Mouse (Mus musculus) midbrain, postnatal 0 days (tissue): ENCODE measurements around the gene Galnt15. TPM values are rescaled to one million over a fixed set of nuclear protein-coding genes. Genes with fewer than 3 reads are reported as not detected.

Experiments
- ATAC-seq: fragments of 200-750 bp; cut with Nextera tagmentation; 2 replicates; pipeline ENCODE4 v1.8.0; 2017; ENCODE audit warnings: moderate number of reproducible peaks, mild to moderate bottlenecking, moderate TSS enrichment, moderate library complexity; ENCODE audit not compliant: low FRiP score
- DNase-seq: peaks from one replicate; pipeline ENCODE4 v3.0.0-alpha.2; 2015; ENCODE audit warnings: low spot score
- H3K27ac ChIP-seq: fragments of 300-500 bp; sonication (generic); 2 replicates; pipeline ENCODE4 v1.5.1; 2014; ENCODE audit warnings: low read depth, mild to moderate bottlenecking, low read length, mixed read lengths
- H3K27me3 ChIP-seq: fragments of 300-500 bp; sonication (generic); 2 replicates; pipeline ENCODE4 v1.6.1; 2014; ENCODE audit warnings: low read length, control low read depth, mixed read lengths; ENCODE audit not compliant: insufficient read depth
- H3K36me3 ChIP-seq: fragments of 300-500 bp; sonication (generic); 2 replicates; pipeline ENCODE4 v1.6.1; 2014; ENCODE audit warnings: low read length, control low read depth, mixed read lengths; ENCODE audit not compliant: insufficient read depth
- H3K4me1 ChIP-seq: fragments of 300-500 bp; sonication (generic); 2 replicates; pipeline ENCODE4 v1.6.1; 2014; ENCODE audit warnings: mild to moderate bottlenecking, control low read depth, antibody characterized with exemption, low read length, mixed read lengths; ENCODE audit not compliant: insufficient read depth
- H3K4me2 ChIP-seq: fragments of 300-500 bp; sonication (generic); 2 replicates; pipeline ENCODE4 v1.6.1; 2014; ENCODE audit warnings: low read depth, mild to moderate bottlenecking, low read length, mixed read lengths; ENCODE audit not compliant: poor library complexity, severe bottlenecking
- H3K4me3 ChIP-seq: fragments of 300-500 bp; sonication (generic); 2 replicates; pipeline ENCODE4 v1.5.1; 2014; ENCODE audit warnings: low read depth, mild to moderate bottlenecking, low read length, moderate library complexity
- H3K9ac ChIP-seq: fragments of 300-500 bp; sonication (generic); replicated peaks from 2 replicates; pipeline ENCODE4 v1.6.1; 2014; ENCODE audit warnings: mild to moderate bottlenecking, low read length, moderate library complexity, mixed read lengths; ENCODE audit not compliant: poor library complexity, severe bottlenecking
- H3K9me3 ChIP-seq: fragments of 300-500 bp; sonication (generic); 2 replicates; pipeline ENCODE4 v1.6.1; 2016; ENCODE audit warnings: low read length, control low read depth
- CTCF ChIP-seq: IDR thresholded peaks from 2 replicates; pipeline ENCODE4 v1.5.1; 2016; ENCODE audit warnings: antibody characterized with exemption, mild to moderate bottlenecking
- WGBS: fragments of 180-500 bp; shearing (Covaris S2); extraction: QIAGEN DNeasy Blood & Tissue Kit; methylation state at CpG from one replicate; pipeline ENCODE4 v1.1.7; 2014; 5-methylcytosine and 5-hydroxymethylcytosine counted together
- polyA plus RNA-seq: library from polyadenylated mRNA; unstranded; fragments of >200 nt; fragmentation: Nextera tagmentation; extraction: Ambion mirVana; gene quantifications from 2 replicates; pipeline ENCODE4 v1.2.1, GENCODE M21; 2015
- total RNA-seq: library from RNA; depleted of rRNA; stranded (reverse); fragments of >200 nt; gene quantifications from 2 replicates; pipeline ENCODE4 v1.2.3, GENCODE M21; 2014

Gene Galnt15
- total and polyA plus RNA-seq, 2 experiments from 2014 or later: 0.77 to 1.9 TPM

GRCm38 (mm10) chr14:32076896-32077575 lies 48.2 kb downstream of the Galnt15 start:
- no peak overlapping the region for H3K9ac ChIP-seq
- no peak overlapping the region for H3K4me3 ChIP-seq
- peaks cover 8% of the 10 kb centered on the region for H3K36me3 ChIP-seq
- ATAC-seq (0 out of 2 replicates have a peak, but pooled peaks have one; percentile 41), DNase-seq (peak; percentile 75)
- no peaks in the 10 kb centered on the region for H3K9me3 ChIP-seq
- no peaks in the 10 kb centered on the region for H3K27me3 ChIP-seq
- TF ChIP-seq CTCF: peak; percentile 98
- 54% methylated on average over 8 of the region's 8 CpGs for WGBS
- no peak overlapping the region for H3K27ac ChIP-seq
- H3K4me1 ChIP-seq: no peaks in the 10 kb centered on the region
- H3K4me2 ChIP-seq: no peak overlapping the region

GRCm38 (mm10) chr14:32081026-32081425 lies 52.2 kb downstream of the Galnt15 start:
- no peak overlapping the region for H3K27ac ChIP-seq
- no peaks in the 10 kb centered on the region for H3K4me1 ChIP-seq
- DNase-seq (no peak), ATAC-seq (no peak)
- H3K4me3 ChIP-seq: no peak overlapping the region
- H3K36me3 ChIP-seq: peaks cover 14% of the 10 kb centered on the region
- no peaks in the 10 kb centered on the region for H3K9me3 ChIP-seq
- no peak overlapping the region for H3K4me2 ChIP-seq
- 86% methylated on average over 10 of the region's 10 CpGs for WGBS
- H3K9ac ChIP-seq: no peak overlapping the region
- no peaks in the 10 kb centered on the region for H3K27me3 ChIP-seq
- no peak for TF ChIP-seq CTCF

GRCm38 (mm10) chr14:32082891-32083290 lies 54.1 kb downstream of the Galnt15 start:
- Histone ChIP-seq H3K9me3 (no peaks in the 10 kb centered on the region), H3K4me3 (no peak overlapping the region), H3K27me3 (no peaks in the 10 kb centered on the region), H3K27ac (no peak overlapping the region), H3K4me2 (no peak overlapping the region), H3K9ac (no peak overlapping the region), H3K4me1 (0 out of 2 replicates have a peak, but pooled peaks cover 5% of the 10 kb centered on the region), H3K36me3 (peaks cover 14% of the 10 kb centered on the region)
- TF ChIP-seq CTCF: no peak
- DNase-seq (no peak), ATAC-seq (no peak)
- WGBS: 94% methylated on average over 6 of the region's 6 CpGs

GRCm38 (mm10) chr14:32083466-32083865 lies 54.7 kb downstream of the Galnt15 start:
- 92% methylated on average over 2 of the region's 2 CpGs for WGBS
- ATAC-seq: no peak

GRCm38 (mm10) chr14:32084761-32085485 lies 56.1 kb downstream of the Galnt15 start, which contains the start of gene Oxnad1:
Gene Oxnad1, plus strand, starts transcription at chr14:32085374.
- peak; percentile 93 for DNase-seq
- ATAC-seq: peak; percentile 93
- 4% methylated on average over 22 of the region's 22 CpGs for WGBS
- peak within 1 kb of the TSS; percentile 68 for H3K27ac ChIP-seq
- peaks cover 14% of the 10 kb centered on the region for H3K36me3 ChIP-seq
- H3K4me3 ChIP-seq: peak within 1 kb of the TSS; percentile 43
- H3K9ac ChIP-seq: peak within 1 kb of the TSS; percentile 65
- H3K4me2 ChIP-seq: peak within 1 kb of the TSS; percentile 72
- no peaks in the 10 kb centered on the region for H3K9me3 ChIP-seq
- TF ChIP-seq CTCF: no peak
- H3K27me3 ChIP-seq: no peaks in the 10 kb centered on the region
- H3K4me1 ChIP-seq: 0 out of 2 replicates have a peak, but pooled peaks cover 5% of the 10 kb centered on the region

More at GRCm38 (mm10) chr14:32083466-32083865, 54.7 kb downstream of the Galnt15 start:
- H3K9ac ChIP-seq: no peak overlapping the region
- H3K27ac ChIP-seq: no peak overlapping the region
- H3K4me1 ChIP-seq: 0 out of 2 replicates have a peak, but pooled peaks cover 5% of the 10 kb centered on the region
- peaks cover 14% of the 10 kb centered on the region for H3K36me3 ChIP-seq
- H3K4me3 ChIP-seq: no peak overlapping the region
- no peak overlapping the region for H3K4me2 ChIP-seq
- no peak for DNase-seq
- no peaks in the 10 kb centered on the region for H3K9me3 ChIP-seq
- no peak for TF ChIP-seq CTCF
- no peaks in the 10 kb centered on the region for H3K27me3 ChIP-seq
